Mouse (Mus musculus): ENCODE results near the gene Spata13. TPM values are rescaled to one million over a fixed set of nuclear protein-coding genes. Genes with fewer than 3 reads are reported as not detected.

Gene Spata13
- total RNA-seq (2023): 105 TPM

DNA sequence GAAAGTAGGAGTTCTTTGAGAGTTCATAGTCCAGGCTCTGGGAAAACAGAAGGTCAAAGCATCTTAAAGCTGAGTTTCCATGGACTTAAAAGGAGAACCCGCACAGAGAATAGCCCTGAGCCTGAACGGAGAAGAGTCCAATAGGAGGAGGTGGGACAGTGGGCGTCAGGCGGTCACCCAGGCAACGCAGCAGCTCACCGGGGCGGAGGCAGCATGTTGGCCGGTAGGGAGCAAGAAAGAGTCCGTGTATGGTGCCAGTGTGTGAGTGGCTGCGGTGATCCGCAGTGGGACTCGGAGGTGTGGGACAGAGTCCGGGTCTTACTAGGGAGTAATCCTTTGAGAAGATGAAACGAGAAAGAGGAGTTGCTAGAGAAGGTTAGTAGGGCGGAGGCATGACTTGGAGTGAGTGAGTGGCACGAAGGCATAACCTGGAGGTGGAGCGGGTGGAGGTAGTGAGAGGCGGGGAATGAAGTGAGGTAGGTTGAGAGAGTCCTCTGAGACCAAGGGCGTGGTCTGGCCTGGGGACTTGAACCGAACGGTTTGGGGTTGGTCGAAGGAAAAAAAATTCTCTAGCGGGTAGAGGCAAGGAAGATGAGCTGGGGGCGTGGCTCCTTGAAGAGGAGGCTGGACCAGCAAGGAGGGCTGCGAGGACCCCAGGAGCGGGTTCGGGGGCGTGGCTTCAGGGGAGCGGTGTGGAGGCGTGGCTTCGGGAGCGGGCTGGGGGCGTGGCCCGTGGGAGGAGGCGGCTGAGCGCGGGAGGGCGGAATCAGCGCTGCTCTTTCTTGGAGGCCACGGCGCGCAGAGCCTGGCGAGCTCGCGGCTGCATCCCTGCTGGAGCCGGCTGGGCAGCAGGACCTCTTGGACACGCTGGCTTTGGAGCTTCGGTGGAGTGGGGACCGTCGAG, at the start of gene Spata13:
Gene Spata13 (plus strand): TSS at position 41 of the 904 bp plus-strand sequence.

GRCm38 (mm10) chr14:60767884-60768283, 134.1 kb downstream of the Spata13 start, which contains the start of gene C1qtnf9:
TSS of gene C1qtnf9 (plus strand) at chr14:60768134.

DNA sequence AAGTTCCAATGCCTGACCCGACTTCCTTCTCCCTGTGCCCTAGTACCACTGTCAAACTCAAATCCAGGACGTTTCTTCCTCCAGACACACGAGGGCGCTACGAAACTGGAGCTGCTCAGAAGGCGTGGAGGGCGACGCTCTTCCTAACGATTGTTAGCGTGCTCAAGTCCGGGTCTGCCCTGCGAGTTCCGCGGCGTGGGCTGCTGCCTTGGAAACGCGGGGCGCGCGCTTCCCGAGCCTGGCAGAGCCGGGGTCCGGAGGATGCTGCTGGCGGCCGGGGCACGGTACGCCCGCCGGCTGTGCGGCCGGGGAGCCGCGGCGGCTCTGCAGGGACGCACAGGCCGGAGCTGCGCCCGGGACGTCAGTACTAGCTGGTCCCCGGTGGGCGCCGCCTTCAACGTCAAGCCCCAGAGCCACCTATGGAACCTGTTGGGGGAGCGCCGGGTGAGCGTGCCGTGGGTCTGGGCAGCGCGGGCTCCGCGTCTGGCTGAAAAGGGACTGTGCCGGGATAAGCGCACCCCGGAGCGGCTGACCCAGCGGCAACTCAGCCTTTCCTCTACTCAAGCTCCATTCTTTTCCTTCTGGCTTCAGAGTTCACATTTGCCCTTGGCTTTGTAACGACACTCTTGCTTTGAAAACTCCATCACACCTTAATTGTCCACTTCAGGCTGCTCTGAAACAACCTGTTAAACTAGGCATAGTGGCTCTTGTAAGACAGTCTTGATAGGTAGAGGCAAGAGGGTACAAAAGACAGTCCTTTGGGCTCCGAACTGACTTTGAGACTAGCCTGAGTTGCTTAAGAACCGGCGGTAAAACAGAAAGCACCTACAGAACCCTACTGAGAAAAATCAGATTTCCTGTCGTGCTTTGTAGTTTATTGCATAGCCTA, 150.9 kb downstream of the Spata13 start, which contains the start of gene Mipep:
Gene Mipep (plus strand): TSS at position 147 of the 889 bp plus-strand sequence.

Other genes with a start within 250 kb of the Spata13 start
- 1.7 TPM for gene C1qtnf9, start 134.1 kb downstream of the Spata13 start, total RNA-seq (2023)
- 13.1 TPM for gene Mipep, start 150.6 kb downstream of the Spata13 start, total RNA-seq (2023)